Mouse (Mus musculus) embryonic facial prominence, embryonic 15.5 days (tissue): ENCODE data around the gene Fat1. TPM values are rescaled to one million over a fixed set of nuclear protein-coding genes. Genes with fewer than 3 reads are reported as not detected.

Source experiments
- ATAC-seq: fragments of 200-750 bp; cut with Nextera tagmentation; 2 replicates; pipeline ENCODE4 v1.8.0; 2017; ENCODE audit warnings: low read depth, moderate TSS enrichment; ENCODE audit not compliant: insufficient number of reproducible peaks, low FRiP score, low TSS enrichment
- H3K27ac ChIP-seq: fragments of 300-500 bp; sonication (generic); replicated peaks from 2 replicates; pipeline ENCODE4 v1.5.1; 2015; ENCODE audit warnings: mild to moderate bottlenecking, inconsistent platforms
- H3K27me3 ChIP-seq: fragments of 300-500 bp; sonication (generic); 2 replicates; pipeline ENCODE4 v1.6.1; 2015; ENCODE audit warnings: inconsistent platforms
- H3K36me3 ChIP-seq: fragments of 300-500 bp; sonication (generic); 2 replicates; pipeline ENCODE4 v1.6.1; 2015; ENCODE audit warnings: mild to moderate bottlenecking, inconsistent platforms
- H3K4me1 ChIP-seq: fragments of 300-500 bp; sonication (generic); 2 replicates; pipeline ENCODE4 v1.6.1; 2015; ENCODE audit warnings: inconsistent platforms
- H3K4me2 ChIP-seq: fragments of 300-500 bp; sonication (generic); replicated peaks from 2 replicates; pipeline ENCODE4 v1.6.1; 2015; ENCODE audit warnings: mild to moderate bottlenecking, inconsistent platforms
- H3K4me3 ChIP-seq: fragments of 300-500 bp; sonication (generic); replicated peaks from 2 replicates; pipeline ENCODE4 v1.5.1; 2015; ENCODE audit warnings: mild to moderate bottlenecking, inconsistent platforms
- H3K9ac ChIP-seq: fragments of 300-500 bp; sonication (generic); 2 replicates; pipeline ENCODE4 v1.6.1; 2015; ENCODE audit warnings: inconsistent platforms
- H3K9me3 ChIP-seq: fragments of 300-500 bp; sonication (generic); replicated peaks from 2 replicates; pipeline ENCODE4 v1.6.1; 2016; ENCODE audit warnings: inconsistent platforms
- WGBS: fragments of 180-500 bp; shearing (Covaris S2); methylation state at CpG from one replicate; pipeline ENCODE4 v1.1.7; 2015; 5-methylcytosine and 5-hydroxymethylcytosine counted together
- polyA plus RNA-seq: library from polyadenylated mRNA; unstranded; fragments of >200 nt; fragmentation: Nextera tagmentation; extraction: Ambion mirVana; gene quantifications from 2 replicates; pipeline ENCODE4 v1.2.1, GENCODE M21; 2015

The Fat1 gene
- polyA plus RNA-seq, 1 experiment from 2014 or later, result 24.8 TPM

DNA sequence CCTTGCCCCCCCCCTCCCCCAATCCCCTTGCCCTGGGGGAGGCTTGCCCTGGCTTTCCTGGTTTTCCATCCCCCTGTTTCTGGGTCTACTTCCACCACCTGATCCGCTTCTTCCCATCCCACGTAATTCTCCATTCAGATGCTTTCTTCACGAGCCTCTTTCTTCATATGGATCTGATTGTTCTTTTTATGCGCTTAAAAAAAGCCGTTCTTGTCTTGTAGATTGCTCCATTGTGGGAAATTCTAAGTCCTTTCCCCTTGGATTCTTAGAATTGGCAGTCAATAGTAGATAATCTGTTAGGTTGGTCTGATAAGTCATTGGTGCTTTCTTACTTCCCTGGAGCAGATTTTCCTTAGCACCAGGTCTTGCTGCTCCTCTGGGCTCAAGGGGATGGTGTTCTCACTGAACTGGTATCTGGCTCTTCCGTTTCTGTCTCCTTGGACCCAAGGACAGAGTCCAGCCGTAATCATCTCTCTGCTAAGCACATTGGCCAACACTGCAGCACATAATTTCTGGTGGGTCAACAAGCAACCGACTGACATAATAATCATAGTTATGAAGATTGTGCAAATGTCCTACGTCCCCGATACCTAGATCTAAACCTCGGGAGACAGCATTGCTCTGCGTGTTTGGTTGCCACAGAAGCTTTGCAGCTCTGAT lies 27.5 kb downstream of the Fat1 start:
- no peak overlapping the region for H3K4me2 ChIP-seq
- ATAC-seq, result no peak
- H3K9me3 ChIP-seq, result no peaks in the 10 kb centered on the region
- peaks cover 44% of the 10 kb centered on the region for H3K4me1 ChIP-seq
- peaks cover 5% of the 10 kb centered on the region; the same call in 1 of the 2 replicates for H3K36me3 ChIP-seq
- 80% methylated on average over 12 of the region's 12 CpGs for WGBS
- no peak overlapping the region for H3K4me3 ChIP-seq
- no peaks in the 10 kb centered on the region for H3K27me3 ChIP-seq
- H3K9ac ChIP-seq, result no peak overlapping the region
- H3K27ac ChIP-seq, result no peak overlapping the region

DNA sequence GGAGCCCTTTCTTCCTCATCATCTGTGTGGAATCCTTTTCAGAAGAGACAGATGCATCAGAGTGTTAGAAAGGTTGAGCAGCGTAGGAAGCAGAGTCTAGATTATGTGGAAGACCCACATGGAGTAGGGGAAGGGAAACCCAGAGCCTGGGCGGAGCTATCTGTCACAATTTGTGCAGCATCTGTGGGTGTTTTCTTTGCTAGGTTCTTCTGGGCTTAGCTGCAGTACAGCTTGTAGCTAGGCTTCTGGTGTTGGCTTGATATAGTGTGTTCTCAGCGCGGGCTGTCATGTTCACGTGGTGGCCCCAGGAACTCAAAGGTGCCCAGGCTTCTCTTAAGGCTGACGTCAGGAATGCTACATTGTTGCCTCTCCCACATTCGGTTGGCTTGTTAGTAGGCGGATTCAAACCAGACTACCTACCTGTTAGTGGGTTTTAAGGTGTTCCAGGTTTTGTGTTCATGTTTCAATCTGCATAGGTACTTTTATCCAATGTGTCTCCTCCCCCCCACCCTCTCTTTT lies 32.3 kb downstream of the Fat1 start:
- H3K36me3 ChIP-seq, result peaks cover 5% of the 10 kb centered on the region; the same call in 1 of the 2 replicates

DNA sequence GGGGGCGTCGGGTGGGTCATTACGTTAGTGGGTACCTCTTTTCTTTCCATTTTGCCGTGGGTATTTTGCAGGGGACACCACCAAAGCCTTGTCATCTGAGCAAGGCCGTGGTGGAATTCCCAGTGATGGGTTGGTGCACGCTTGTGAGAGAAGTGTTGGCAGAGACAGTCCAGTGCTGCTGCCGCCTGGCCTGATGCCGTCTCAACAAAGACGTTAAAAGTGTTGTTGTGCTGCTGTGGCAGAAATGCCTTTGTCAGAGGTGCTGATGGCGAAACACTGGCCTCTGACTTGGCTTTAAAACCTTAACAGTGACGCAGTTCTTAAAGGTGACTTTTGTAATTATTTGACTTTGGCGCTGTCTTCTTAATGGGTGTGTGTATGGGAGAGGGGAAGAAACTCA lies 34.8 kb downstream of the Fat1 start:
- 51% methylated on average over 12 of the region's 12 CpGs for WGBS
- Histone ChIP-seq H3K4me3 (no peak overlapping the region), H3K27ac (no peak overlapping the region), H3K27me3 (no peaks in the 10 kb centered on the region), H3K9ac (no peak overlapping the region), H3K4me1 (peaks cover 32% of the 10 kb centered on the region), H3K9me3 (no peaks in the 10 kb centered on the region), H3K36me3 (peaks cover 5% of the 10 kb centered on the region; the same call in 1 of the 2 replicates), H3K4me2 (no peak overlapping the region)
- no peak for ATAC-seq

More for the DNA sequence above, 32.3 kb downstream of the Fat1 start:
- WGBS, result 91% methylated on average over 8 of the region's 8 CpGs
- no peak for ATAC-seq
- no peak overlapping the region for H3K27ac ChIP-seq
- H3K9me3 ChIP-seq, result no peaks in the 10 kb centered on the region
- no peak overlapping the region for H3K9ac ChIP-seq
- H3K27me3 ChIP-seq, result no peaks in the 10 kb centered on the region
- H3K4me3 ChIP-seq, result no peak overlapping the region
- H3K4me2 ChIP-seq, result no peak overlapping the region
- H3K4me1 ChIP-seq, result peaks cover 19% of the 10 kb centered on the region

DNA sequence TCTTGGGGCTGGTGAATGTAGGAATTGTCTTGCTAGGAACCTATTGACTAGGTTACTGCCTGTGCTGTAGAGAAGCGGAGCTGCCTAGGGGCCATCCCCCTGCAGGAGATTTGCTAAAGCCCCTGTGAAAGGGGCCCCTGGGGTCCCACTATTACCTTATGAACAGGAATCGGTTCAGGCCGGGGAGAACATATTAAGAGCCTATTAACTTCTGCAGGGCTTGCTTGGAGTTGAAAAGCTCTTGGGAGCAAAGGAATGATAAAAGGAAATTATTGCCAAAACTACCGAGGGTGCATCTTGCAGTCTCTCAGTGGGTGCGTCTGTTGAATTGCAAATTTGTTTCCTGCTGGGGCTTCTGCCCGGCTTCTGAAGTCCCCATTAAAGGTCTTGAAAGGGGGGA lies 36.1 kb downstream of the Fat1 start:
- 28% methylated on average over 6 of the region's 6 CpGs for WGBS
- no peak for ATAC-seq

DNA sequence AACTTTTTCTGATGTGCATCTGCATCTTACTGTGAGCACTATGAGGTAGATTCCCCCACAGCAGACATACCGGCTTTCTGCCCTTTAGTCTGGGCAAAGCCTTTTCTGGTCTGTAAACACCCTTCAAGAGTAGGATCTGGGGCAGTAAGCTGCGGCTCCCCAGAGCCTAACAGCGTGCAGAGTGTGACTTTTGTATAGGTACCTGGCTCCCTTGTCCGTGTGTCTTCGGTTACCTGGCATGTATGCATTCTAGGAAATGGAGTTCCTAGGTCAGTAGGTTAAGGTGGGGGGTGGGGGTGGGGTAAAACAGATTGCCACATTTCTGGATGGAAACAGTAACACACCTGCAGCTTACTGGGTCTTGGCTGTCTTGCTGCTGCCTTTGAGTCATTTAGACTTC lies 36.7 kb downstream of the Fat1 start:
- Histone ChIP-seq H3K9ac (no peak overlapping the region), H3K4me2 (no peak overlapping the region), H3K27ac (no peak overlapping the region), H3K27me3 (no peaks in the 10 kb centered on the region), H3K4me1 (peaks cover 36% of the 10 kb centered on the region), H3K9me3 (no peaks in the 10 kb centered on the region), H3K4me3 (no peak overlapping the region), H3K36me3 (peaks cover 5% of the 10 kb centered on the region; the same call in 1 of the 2 replicates)
- 42% methylated on average over 5 of the region's 5 CpGs for WGBS
- no peak for ATAC-seq

More for the DNA sequence above, 36.1 kb downstream of the Fat1 start:
- peaks cover 5% of the 10 kb centered on the region; the same call in 1 of the 2 replicates for H3K36me3 ChIP-seq
- H3K27ac ChIP-seq, result no peak overlapping the region; the same call in 1 of the 2 replicates
- H3K4me3 ChIP-seq, result no peak overlapping the region
- no peaks in the 10 kb centered on the region for H3K27me3 ChIP-seq
- peaks cover 36% of the 10 kb centered on the region for H3K4me1 ChIP-seq
- H3K4me2 ChIP-seq, result no peak overlapping the region
- H3K9ac ChIP-seq, result no peak overlapping the region
- H3K9me3 ChIP-seq, result no peaks in the 10 kb centered on the region

DNA sequence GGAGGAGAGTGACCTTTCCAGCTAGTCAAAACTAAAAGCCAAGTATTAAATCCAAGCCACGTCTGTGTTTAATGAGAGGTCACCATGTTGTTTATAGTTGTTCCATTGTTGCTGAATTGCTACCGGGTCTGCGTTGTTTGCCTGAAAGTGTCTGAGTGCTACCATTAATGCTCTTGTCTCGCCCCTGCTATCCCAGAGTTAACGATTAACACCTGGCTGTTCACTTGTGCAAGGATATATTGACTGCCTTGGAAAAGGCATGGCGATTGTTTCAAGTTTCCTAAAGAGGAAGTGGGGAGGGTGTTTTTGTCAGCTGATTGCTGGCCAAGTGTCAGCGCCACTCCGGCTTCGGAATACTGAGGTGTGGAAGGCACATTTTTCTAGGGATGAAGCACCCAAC lies 39.9 kb downstream of the Fat1 start:
- Histone ChIP-seq H3K9me3 (no peaks in the 10 kb centered on the region), H3K4me3 (no peak overlapping the region), H3K36me3 (no peaks in the 10 kb centered on the region), H3K4me1 (peaks cover 43% of the 10 kb centered on the region), H3K27ac (no peak overlapping the region), H3K27me3 (no peaks in the 10 kb centered on the region), H3K4me2 (no peak overlapping the region), H3K9ac (no peak overlapping the region)
- ATAC-seq, result no peak
- WGBS, result 33% methylated on average over 9 of the region's 9 CpGs

DNA sequence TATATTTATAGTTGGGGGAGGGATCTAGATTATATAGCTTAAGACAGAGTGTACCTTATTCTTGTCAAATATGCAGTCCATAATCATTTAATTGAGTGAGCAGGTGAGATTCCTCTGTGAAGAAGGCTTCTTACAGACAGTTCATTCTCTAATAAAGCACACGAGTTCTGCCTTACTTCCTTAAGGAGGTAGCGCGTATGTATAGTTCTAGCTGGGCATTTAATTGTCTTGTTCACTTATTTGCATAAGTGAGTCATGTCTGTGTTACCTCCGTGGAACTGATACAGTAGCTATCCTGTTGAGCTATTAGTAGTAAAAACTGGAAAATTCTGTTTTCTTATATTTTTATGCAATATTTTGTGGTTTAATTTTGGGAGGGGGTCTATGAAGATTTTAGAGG lies 40.4 kb downstream of the Fat1 start:
- no peak overlapping the region for H3K4me2 ChIP-seq
- no peaks in the 10 kb centered on the region for H3K9me3 ChIP-seq
- ATAC-seq, result no peak
- no peak overlapping the region for H3K4me3 ChIP-seq
- no peaks in the 10 kb centered on the region for H3K27me3 ChIP-seq
- H3K9ac ChIP-seq, result no peak overlapping the region
- WGBS, result 80% methylated on average over 4 of the region's 4 CpGs
- H3K27ac ChIP-seq, result no peak overlapping the region
- no peaks in the 10 kb centered on the region for H3K36me3 ChIP-seq
- peaks cover 45% of the 10 kb centered on the region for H3K4me1 ChIP-seq

DNA sequence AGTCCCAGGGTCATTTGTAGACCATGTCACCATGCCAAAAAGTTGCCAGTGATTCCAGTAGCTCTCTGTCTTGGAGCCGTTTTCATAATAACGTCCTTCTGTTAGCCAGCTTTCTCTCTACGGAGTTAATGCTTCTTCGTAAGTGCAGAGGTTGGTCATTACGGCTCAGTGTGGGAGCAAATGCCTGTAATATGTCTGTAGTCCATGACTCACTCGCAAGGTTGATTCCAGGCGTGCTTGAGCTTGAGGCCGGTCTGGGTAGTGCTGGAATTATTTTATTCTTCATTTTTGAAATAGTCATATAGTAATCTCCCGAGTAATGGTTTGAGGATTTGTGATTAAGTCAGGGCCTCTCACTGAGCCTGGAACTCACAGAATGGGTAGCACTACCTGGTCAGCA lies 43.4 kb downstream of the Fat1 start:
- Histone ChIP-seq H3K9ac (no peak overlapping the region), H3K4me3 (no peak overlapping the region), H3K27ac (no peak overlapping the region; the same call in 1 of the 2 replicates), H3K4me2 (no peak overlapping the region), H3K4me1 (peaks cover 36% of the 10 kb centered on the region), H3K36me3 (0 out of 2 replicates have a peak, but pooled peaks cover 3% of the 10 kb centered on the region), H3K27me3 (no peaks in the 10 kb centered on the region), H3K9me3 (no peaks in the 10 kb centered on the region)
- no peak for ATAC-seq
- 70% methylated on average over 9 of the region's 9 CpGs for WGBS

DNA sequence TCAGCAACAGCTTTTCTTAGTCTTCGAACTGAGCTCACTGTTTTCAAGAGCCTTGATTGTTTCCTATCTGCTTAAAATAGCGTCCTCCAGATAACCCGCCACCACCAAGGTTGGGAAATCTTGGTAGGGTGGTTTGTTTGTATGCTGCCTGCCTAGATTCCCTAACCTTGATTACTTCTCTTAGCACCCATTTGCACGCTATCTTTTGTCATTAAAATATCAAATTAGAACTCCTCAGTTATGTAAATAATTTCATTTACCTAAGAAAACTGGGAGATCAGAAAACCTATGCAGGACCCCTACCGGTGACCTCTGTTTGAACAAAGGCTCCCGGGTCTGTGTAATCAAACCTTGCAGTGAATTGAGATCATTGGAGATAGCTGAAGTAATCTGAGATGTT lies 44.0 kb downstream of the Fat1 start:
- H3K9ac ChIP-seq, result no peak overlapping the region
- WGBS, result 37% methylated on average over 6 of the region's 6 CpGs
- H3K4me3 ChIP-seq, result no peak overlapping the region
- H3K9me3 ChIP-seq, result no peaks in the 10 kb centered on the region
- H3K4me1 ChIP-seq, result peaks cover 33% of the 10 kb centered on the region
- no peak overlapping the region; the same call in 1 of the 2 replicates for H3K27ac ChIP-seq
- no peak overlapping the region for H3K4me2 ChIP-seq
- H3K27me3 ChIP-seq, result no peaks in the 10 kb centered on the region
- ATAC-seq, result no peak
- 0 out of 2 replicates have a peak, but pooled peaks cover 3% of the 10 kb centered on the region for H3K36me3 ChIP-seq

DNA sequence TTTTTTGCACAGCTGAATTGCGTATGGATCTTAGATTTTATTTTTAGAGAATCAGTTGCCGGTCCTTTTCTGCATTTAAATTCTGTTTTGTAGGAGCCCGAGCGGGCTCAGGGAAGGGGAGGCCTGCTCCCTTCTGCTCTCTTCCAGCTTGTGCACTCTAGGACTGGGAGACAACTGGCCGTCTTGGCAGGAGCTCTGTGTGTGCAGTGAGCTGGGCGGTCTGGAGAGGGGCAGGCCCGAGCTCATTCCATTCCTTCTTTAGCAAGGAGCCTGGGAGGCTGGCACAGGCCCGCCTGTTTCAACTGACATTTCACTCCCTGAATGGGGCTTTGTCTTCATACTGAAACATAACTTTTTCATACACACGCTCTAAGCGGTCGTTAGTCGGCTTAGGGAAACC lies 44.8 kb downstream of the Fat1 start:
- Histone ChIP-seq H3K4me1 (peaks cover 26% of the 10 kb centered on the region), H3K9ac (no peak overlapping the region), H3K27me3 (no peaks in the 10 kb centered on the region), H3K27ac (peak overlapping the region; percentile 72), H3K4me3 (no peak overlapping the region), H3K4me2 (0 out of 2 replicates have a peak overlapping the region, but pooled peaks have one; percentile 1), H3K36me3 (0 out of 2 replicates have a peak, but pooled peaks cover 3% of the 10 kb centered on the region), H3K9me3 (no peaks in the 10 kb centered on the region)
- 27% methylated on average over 12 of the region's 12 CpGs for WGBS
- ATAC-seq, result peak; percentile 76

DNA sequence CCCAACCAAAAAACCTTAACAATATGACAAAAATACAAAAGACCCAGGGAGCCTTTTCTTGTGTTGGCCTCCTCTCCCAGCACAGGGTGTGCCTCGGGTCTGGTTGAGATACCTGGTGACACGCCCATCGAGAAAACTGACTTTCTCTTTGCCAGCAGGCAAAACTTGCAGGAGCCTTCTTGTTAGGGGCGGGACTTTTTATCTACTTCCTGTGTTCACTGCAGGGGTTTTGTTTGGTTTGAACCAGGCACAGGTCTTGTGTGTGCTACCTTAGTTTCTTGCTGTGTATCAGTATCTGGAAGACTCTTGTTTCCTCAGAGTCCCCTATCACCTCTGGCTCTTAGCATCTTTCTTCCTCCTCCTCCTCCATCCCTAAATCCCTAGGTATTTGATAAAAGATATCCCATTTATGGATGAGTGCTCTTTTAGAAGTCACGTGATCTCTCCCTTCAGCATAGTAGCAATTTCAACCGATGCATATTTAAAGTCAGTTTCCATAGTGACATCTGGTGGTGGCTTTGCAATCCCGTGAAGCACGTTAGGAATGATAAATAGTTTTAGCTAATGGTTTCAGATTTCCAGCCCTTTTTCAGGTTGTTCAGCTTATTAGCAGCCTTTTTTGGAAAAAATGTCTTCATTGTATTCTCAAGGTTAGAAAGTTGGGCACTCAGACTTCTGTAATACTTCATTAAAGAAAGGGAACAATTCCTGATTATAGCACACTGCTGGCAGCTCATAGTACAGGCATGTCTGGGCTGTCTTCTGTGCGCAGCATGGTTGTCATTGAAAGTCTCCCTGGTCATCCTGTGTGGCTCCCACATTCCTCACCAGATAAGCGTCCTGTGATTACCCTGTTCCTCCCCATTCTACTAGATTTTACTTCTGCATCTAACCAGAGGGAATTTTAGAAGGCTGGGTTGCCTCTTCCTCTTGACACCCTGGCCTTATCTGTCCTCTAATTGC lies 50.4 kb downstream of the Fat1 start:
- Histone ChIP-seq H3K36me3 (peaks cover 20% of the 10 kb centered on the region), H3K4me2 (no peak overlapping the region), H3K27me3 (no peaks in the 10 kb centered on the region), H3K9me3 (no peaks in the 10 kb centered on the region), H3K4me1 (peaks cover 10% of the 10 kb centered on the region), H3K27ac (no peak overlapping the region), H3K4me3 (no peak overlapping the region), H3K9ac (no peak overlapping the region)
- peak; percentile 39; the same call in 1 of the 2 replicates for ATAC-seq
- 31% methylated on average over 10 of the region's 10 CpGs for WGBS
